ENCODE assay signal across 15 mouse cellular contexts in genomic region chrX:103287846-103288377, GRCm38 (mm10). TPM values are rescaled to one million over a fixed set of nuclear protein-coding genes. Genes with fewer than 3 reads are reported as not detected.
DNase-seq lines count a peak whose midpoint lies in the region; ATAC-seq and TF ChIP-seq lines count a peak whose summit lies in the region.
"Had no signal": no experiment of that assay in that cellular context is flagged by ENCODE, and none has a peak within 500 bp of the region (broad histone marks: within the 10 kb centered on the region; RNA-seq: fewer than 3 reads in every experiment).

No protein-coding gene starts in this region.

- no peak for TF ChIP-seq POLR2A in kidney, adult 2 months (IDR thresholded peaks at IDR 0.05; ENCODE audit: low read depth, low read length)

- no peak overlapping the region for H3K9ac ChIP-seq in forebrain, embryonic 16.5 days (replicated peaks; ENCODE audit: low read depth, low read length)
- no peak overlapping the region for H3K9ac ChIP-seq in midbrain, embryonic 16.5 days (ENCODE audit: low read depth, low read length)

- no peak overlapping the region for H3K4me2 ChIP-seq in forebrain, embryonic 16.5 days (ENCODE audit: low read length)
- H3K4me2 ChIP-seq in midbrain, embryonic 16.5 days (ENCODE audit: low read length): no peak overlapping the region

- H3K9me3 ChIP-seq in forebrain, embryonic 16.5 days (ENCODE audit: control insufficient read depth, low read length): no peaks in the 10 kb centered on the region
- H3K9me3 ChIP-seq in midbrain, embryonic 16.5 days (replicated peaks; ENCODE audit: control insufficient read depth, low read length, poor library complexity, severe bottlenecking): no peaks in the 10 kb centered on the region

- H3K4me3 ChIP-seq in kidney, adult 2 months (ENCODE audit: insufficient read depth, low read depth, low read length): no peak overlapping the region
- H3K4me3 ChIP-seq in forebrain, embryonic 16.5 days (replicated peaks; ENCODE audit: low read length): no peak overlapping the region
- no peak overlapping the region for H3K4me3 ChIP-seq in midbrain, embryonic 16.5 days (ENCODE audit: low read depth, low read length)

- DNase-seq in kidney, adult 2 months: peak; percentile 1
- DNase-seq in kidney, adult 8-10 months: no peak
- DNase-seq in Muller cell, postnatal 12 days (ENCODE audit: inconsistent ontology term): peak; percentile 2
- no peak for DNase-seq in thymus, postnatal 0 days (ENCODE audit: low spot score)
- no peak for DNase-seq in frontal cortex, postnatal 14 days (ENCODE audit: low spot score in 2 of 2)
- DNase-seq in gastrocnemius, postnatal 25 days: no peak
- DNase-seq: adrenal gland, adult 2 months; cerebellum, adult 9-10 months; heart, postnatal 4 days; lung, postnatal 14 days; thymus, postnatal 36 days had no signal

- TF ChIP-seq CTCF in kidney, adult 2 months (conservative IDR thresholded peaks at IDR 0.05; ENCODE audit: insufficient read depth, insufficient read length, low read depth, low read length): no peak

- H3K36me3 ChIP-seq in kidney, adult 2 months (ENCODE audit: control insufficient read depth, insufficient read depth, low read length): no peaks in the 10 kb centered on the region
- no peaks in the 10 kb centered on the region for H3K36me3 ChIP-seq in forebrain, embryonic 16.5 days (ENCODE audit: control insufficient read depth, insufficient read depth)
- H3K36me3 ChIP-seq in midbrain, embryonic 16.5 days (ENCODE audit: control insufficient read depth, insufficient read depth, low read length): no peaks in the 10 kb centered on the region

- no peaks in the 10 kb centered on the region for H3K4me1 ChIP-seq in kidney, adult 2 months (ENCODE audit: control insufficient read depth, insufficient read depth, low read length)
- H3K4me1 ChIP-seq in forebrain, embryonic 16.5 days (replicated peaks; ENCODE audit: control insufficient read depth, insufficient read depth, low read length): peaks cover 6% of the 10 kb centered on the region
- H3K4me1 ChIP-seq in midbrain, embryonic 16.5 days (ENCODE audit: control insufficient read depth, insufficient read depth, low read length): peaks cover 8% of the 10 kb centered on the region; the same call in 1 of the 2 replicates

- H3K27ac ChIP-seq in kidney, adult 2 months (ENCODE audit: insufficient read depth, low read depth, low read length): no peak overlapping the region
- H3K27ac ChIP-seq in forebrain, embryonic 16.5 days (ENCODE audit: low read length): no peak overlapping the region
- peak overlapping the region; percentile 47; the same call in 1 of the 2 replicates for H3K27ac ChIP-seq in midbrain, embryonic 16.5 days (ENCODE audit: low read length)

- peak; percentile 43; the same call in 1 of the 2 replicates for ATAC-seq in forebrain, embryonic 16.5 days
- ATAC-seq in midbrain, embryonic 16.5 days: peak; percentile 55; the same call in 1 of the 2 replicates

- H3K27me3 ChIP-seq in kidney, adult 2 months (replicated peaks; ENCODE audit: control insufficient read depth, insufficient read depth, low read length): no peaks in the 10 kb centered on the region
- H3K27me3 ChIP-seq in forebrain, embryonic 16.5 days (replicated peaks; ENCODE audit: control insufficient read depth, insufficient read depth, low read length): peaks cover 7% of the 10 kb centered on the region; the same call in 1 of the 2 replicates
- peaks cover 11% of the 10 kb centered on the region for H3K27me3 ChIP-seq in midbrain, embryonic 16.5 days (ENCODE audit: control insufficient read depth, insufficient read depth, low read depth, low read length)

- WGBS in kidney, adult 2 months: 26% methylated on average over 10 of the region's 10 CpGs
- WGBS in forebrain, embryonic 16.5 days: 29% methylated on average over 10 of the region's 10 CpGs
- 32% methylated on average over 10 of the region's 10 CpGs for WGBS in midbrain, embryonic 16.5 days

RNA-seq across cellular contexts. Expression of gene Cdx4, which starts 33.3 kb away (rescaled TPM):
- polyA plus RNA-seq in kidney, adult 2 months (2012; rRNA removed): 0.09 and 0.10 TPM in 2 replicates
- not detected in 2 replicates for polyA plus RNA-seq in forebrain, embryonic 16.5 days (2015; fragmentation: Nextera tagmentation; extraction: Ambion mirVana)
- not detected in 2 replicates for polyA plus RNA-seq in midbrain, embryonic 16.5 days (2015; fragmentation: Nextera tagmentation; extraction: Ambion mirVana)
- 0.14 TPM in 1 of 2 replicates, not detected in the other for polyA plus RNA-seq in thymus, postnatal 0 days (2015; fragmentation: Nextera tagmentation; extraction: Ambion mirVana)
- total RNA-seq in gastrocnemius, postnatal 25 days (2021): not detected
- total RNA-seq: adrenal gland, adult 2 months; heart, postnatal 4 days; layer of hippocampus, adult 8-10 months had no signal
- polyA plus RNA-seq: small intestine, adult 2 months had no signal

Comparison
In these comparisons a context has a peak if more than half of its experiments do, and no peak if none do; other contexts are left out.
1. DNase-seq: peak in kidney, adult 2 months (single experiment) and Muller cell, postnatal 12 days (single experiment); none in kidney, adult 8-10 months (0 of 2), thymus, postnatal 0 days (single experiment), frontal cortex, postnatal 14 days (0 of 2) and gastrocnemius, postnatal 25 days (single experiment).